Mouse (Mus musculus) MEL (cell line): ENCODE measurements around the gene Arl14. TPM values are rescaled to one million over a fixed set of nuclear protein-coding genes. Genes with fewer than 3 reads are reported as not detected.

Source experiments
- DNase-seq: peaks from one replicate; pipeline ENCODE4 v3.0.0; 2011; ENCODE audit warnings: low read depth, low spot score
- H3K27ac ChIP-seq: 2 replicates; pipeline ENCODE4 v1.5.1; 2012; ENCODE audit warnings: low read depth, mild to moderate bottlenecking, control low read depth, low read length, moderate library complexity; ENCODE audit not compliant: control insufficient read depth
- H3K27me3 ChIP-seq, 2 experiments: fragments of 150-350 bp in 1 of 2; sonication (generic) in 1 of 2; 2 replicates each; pipeline ENCODE4 v1.6.1; 2012; ENCODE audit warnings: low read length in 2 of 2, mild to moderate bottlenecking in 2 of 2, improper control_type of control experiment in 1 of 2, moderate library complexity in 1 of 2; ENCODE audit not compliant: insufficient read depth in 2 of 2, control insufficient read depth in 1 of 2
- H3K36me3 ChIP-seq, 2 experiments: 2 replicates each; pipeline ENCODE4 v1.6.1; 2012 to 2014; ENCODE audit warnings: low read length in 2 of 2, improper control_type of control experiment in 1 of 2, inconsistent platforms in 1 of 2, mild to moderate bottlenecking in 1 of 2; ENCODE audit not compliant: insufficient read depth in 2 of 2, control insufficient read depth in 1 of 2
- H3K4me1 ChIP-seq, 2 experiments: fragments of 150-350 bp in 1 of 2; sonication (generic) in 1 of 2; 2 replicates each; pipeline ENCODE4 v1.6.1; 2012; ENCODE audit warnings: low read length in 2 of 2, improper control_type of control experiment in 1 of 2, mild to moderate bottlenecking in 1 of 2; ENCODE audit not compliant: insufficient read depth in 2 of 2, control insufficient read depth in 1 of 2
- H3K4me3 ChIP-seq, 2 experiments: fragments of 150-350 bp in 1 of 2; sonication (generic) in 1 of 2; 2 replicates each; pipeline ENCODE4 v1.5.1; 2012; ENCODE audit warnings: low read depth in 2 of 2, low read length in 2 of 2, mild to moderate bottlenecking in 2 of 2, moderate library complexity in 2 of 2, control low read depth in 1 of 2, improper control_type of control experiment in 1 of 2; ENCODE audit not compliant: control insufficient read depth in 1 of 2, insufficient read depth in 1 of 2
- H3K79me2 ChIP-seq: 2 replicates; pipeline ENCODE4 v1.6.1; 2012; ENCODE audit warnings: mild to moderate bottlenecking, low read length, moderate library complexity; ENCODE audit not compliant: control insufficient read depth, poor library complexity, insufficient read depth
- H3K9ac ChIP-seq: 2 replicates; pipeline ENCODE4 v1.6.1; 2012; ENCODE audit warnings: low read depth, mild to moderate bottlenecking, control low read depth, low read length, moderate library complexity; ENCODE audit not compliant: control insufficient read depth, poor library complexity, severe bottlenecking
- H3K9me3 ChIP-seq: fragments of 150-350 bp; sonication (generic); replicated peaks from 2 replicates; pipeline ENCODE4 v1.6.1; 2012; ENCODE audit warnings: mild to moderate bottlenecking, low read length, improper control_type of control experiment, moderate library complexity; ENCODE audit not compliant: insufficient read depth
- BHLHE40 ChIP-seq: IDR thresholded peaks from 2 replicates; pipeline ENCODE4 v1.6.1; 2012; ENCODE audit warnings: low read depth, mild to moderate bottlenecking, inconsistent platforms, low read length, improper control_type of control experiment, borderline replicate concordance
- CHD2 ChIP-seq: IDR thresholded peaks from 2 replicates; pipeline ENCODE4 v1.6.1; 2011; ENCODE audit warnings: low read length, improper control_type of control experiment
- CTCF ChIP-seq, 3 experiments: IDR thresholded peaks in 2 of 3; conservative IDR thresholded peaks in 1 of 3; 2 replicates each; pipeline ENCODE4 v1.5.1; 2011 to 2012; ENCODE audit warnings: low read length in 3 of 3, low read depth in 2 of 3, mild to moderate bottlenecking in 2 of 3, improper control_type of control experiment in 1 of 3, inconsistent platforms in 1 of 3, mixed read lengths in 1 of 3, moderate library complexity in 1 of 3; ENCODE audit not compliant: control insufficient read depth in 1 of 3, insufficient read depth in 1 of 3, poor library complexity in 1 of 3, severe bottlenecking in 1 of 3
- E2F4 ChIP-seq: IDR thresholded peaks from 2 replicates; pipeline ENCODE4 v1.6.1; 2011; ENCODE audit warnings: low read depth, low read length, improper control_type of control experiment, borderline replicate concordance
- ELF1 ChIP-seq: IDR thresholded peaks from 2 replicates; pipeline ENCODE4 v1.6.1; 2014; ENCODE audit warnings: low read depth, mild to moderate bottlenecking, inconsistent platforms, low read length, improper control_type of control experiment, moderate library complexity
- EP300 ChIP-seq, 2 experiments: IDR thresholded peaks; 2 replicates each; pipeline ENCODE4 v1.6.1; 2011; ENCODE audit warnings: improper control_type of control experiment in 2 of 2, low read length in 2 of 2, low read depth in 1 of 2, mild to moderate bottlenecking in 1 of 2
- ETS1 ChIP-seq: IDR thresholded peaks from 2 replicates; pipeline ENCODE4 v1.6.1; 2012; ENCODE audit warnings: low read depth, mild to moderate bottlenecking, inconsistent platforms, low read length, improper control_type of control experiment, moderate library complexity
- GATA1 ChIP-seq: IDR thresholded peaks from 2 replicates; pipeline ENCODE4 v1.6.1; 2011; ENCODE audit warnings: low read depth, low read length, improper control_type of control experiment
- MAFK ChIP-seq: IDR thresholded peaks from 2 replicates; pipeline ENCODE4 v1.6.1; 2011; ENCODE audit warnings: low read depth, mild to moderate bottlenecking, low read length, improper control_type of control experiment, borderline replicate concordance
- MEF2A ChIP-seq: IDR thresholded peaks from 2 replicates; pipeline ENCODE4 v1.6.1; 2014; ENCODE audit warnings: low read depth, mild to moderate bottlenecking, inconsistent platforms, low read length, improper control_type of control experiment; ENCODE audit not compliant: poor library complexity, insufficient replicate concordance, severe bottlenecking; ENCODE audit errors: extremely low read depth
- NELFE ChIP-seq: IDR thresholded peaks from 2 replicates; pipeline ENCODE4 v1.6.1; 2011; ENCODE audit warnings: low read depth, low read length, improper control_type of control experiment
- POLR2A ChIP-seq, 2 experiments: IDR thresholded peaks; 2 replicates each; pipeline ENCODE4 v1.6.1; 2011 to 2012; ENCODE audit warnings: low read length in 2 of 2, mild to moderate bottlenecking in 2 of 2, control low read depth in 1 of 2, improper control_type of control experiment in 1 of 2, low read depth in 1 of 2, moderate library complexity in 1 of 2; ENCODE audit not compliant: control insufficient read depth in 1 of 2, insufficient read depth in 1 of 2, poor library complexity in 1 of 2
- POLR2AphosphoS2 ChIP-seq: IDR thresholded peaks from 2 replicates; pipeline ENCODE4 v1.6.1; 2011; ENCODE audit warnings: low read length, improper control_type of control experiment
- RAD21 ChIP-seq: IDR thresholded peaks from 2 replicates; pipeline ENCODE4 v1.6.1; 2011; ENCODE audit warnings: mild to moderate bottlenecking, low read depth, low read length, improper control_type of control experiment
- RCOR1 ChIP-seq: IDR thresholded peaks from 2 replicates; pipeline ENCODE4 v1.6.1; 2012; ENCODE audit warnings: low read depth, mild to moderate bottlenecking, inconsistent platforms, low read length, improper control_type of control experiment
- SIN3A ChIP-seq: IDR thresholded peaks from 2 replicates; pipeline ENCODE4 v1.6.1; 2012; ENCODE audit warnings: low read length, improper control_type of control experiment, inconsistent platforms
- SMC3 ChIP-seq: IDR thresholded peaks from 2 replicates; pipeline ENCODE4 v1.6.1; 2011; ENCODE audit warnings: low read depth, low read length, improper control_type of control experiment
- TBP ChIP-seq: IDR thresholded peaks from 2 replicates; pipeline ENCODE4 v1.8.0; 2011; ENCODE audit warnings: low read depth, low read length, improper control_type of control experiment
- UBTF ChIP-seq: IDR thresholded peaks from 2 replicates; pipeline ENCODE4 v1.6.1; 2012; ENCODE audit warnings: low read depth, mild to moderate bottlenecking, inconsistent platforms, low read length, improper control_type of control experiment, moderate library complexity, borderline replicate concordance; ENCODE audit not compliant: insufficient read depth
- ZC3H11A ChIP-seq: IDR thresholded peaks from 2 replicates; pipeline ENCODE4 v1.6.1; 2012; ENCODE audit warnings: low read depth, mild to moderate bottlenecking, inconsistent platforms, low read length, improper control_type of control experiment
- ZKSCAN1 ChIP-seq: IDR thresholded peaks from 2 replicates; pipeline ENCODE4 v1.6.1; 2012; ENCODE audit warnings: low read depth, mild to moderate bottlenecking, inconsistent platforms, low read length, improper control_type of control experiment, moderate library complexity
- polyA plus RNA-seq, 2 experiments: library from polyadenylated mRNA; stranded (reverse) in 1 of 2; unstranded in 1 of 2; fragments of >175 nt in 1 of 2; fragments of >200 nt in 1 of 2; gene quantifications; 2 replicates each; pipeline versions ENCODE4 v1.2.1 to v1.2.4; 2012; ENCODE audit warnings: low replicate concordance in 2 of 2, low read depth in 1 of 2; ENCODE audit not compliant: insufficient read length in 2 of 2, insufficient read depth in 1 of 2, missing spikeins in 1 of 2
- total RNA-seq: library from RNA; depleted of rRNA; stranded (reverse); fragments of 300-350 nt; gene quantifications from 2 replicates; pipeline ENCODE4 v1.2.3, GENCODE M21; 2012

Gene Arl14
- total and polyA plus RNA-seq, 3 experiments: not detected

- H3K9me3 ChIP-seq: no peaks in the 10 kb centered on the region
- H3K4me1 ChIP-seq: no peaks in the 10 kb centered on the region
- no peak overlapping the region for H3K4me3 ChIP-seq
- no peak for DNase-seq
- H3K79me2 ChIP-seq: no peaks in the 10 kb centered on the region
- no peaks in the 10 kb centered on the region; a peak in 1 of 4 replicates for H3K27me3 ChIP-seq
- TF ChIP-seq SIN3A: no peak
- no peak for TF ChIP-seq ZC3H11A
- no peak for TF ChIP-seq CHD2
- no peak for TF ChIP-seq UBTF
- TF ChIP-seq E2F4: no peak
- TF ChIP-seq BHLHE40: no peak
- no peak for TF ChIP-seq CTCF (IDR thresholded peaks at IDR 0.05 in 2 of 3, conservative IDR thresholded peaks at IDR 0.05 in 1 of 3; ENCODE audit: control insufficient read depth in 1 of 3, insufficient read depth in 1 of 3, low read depth in 2 of 3, low read length in 3 of 3, poor library complexity in 1 of 3, severe bottlenecking in 1 of 3)
- H3K27ac ChIP-seq: no peak overlapping the region
- no peak overlapping the region for H3K9ac ChIP-seq
- H3K36me3 ChIP-seq: no peaks in the 10 kb centered on the region
Measured at GRCm38 (mm10) chr3:69222502-69222900, 282 bp downstream of the Arl14 start.

GRCm38 (mm10) chr3:69222987-69223386, 768 bp downstream of the Arl14 start:
- H3K27me3 ChIP-seq: no peaks in the 10 kb centered on the region; a peak in 1 of 4 replicates
- no peaks in the 10 kb centered on the region for H3K79me2 ChIP-seq
- H3K4me3 ChIP-seq: no peak overlapping the region
- TF ChIP-seq UBTF (no peak), MAFK (peak; percentile 88)
- H3K4me1 ChIP-seq: no peaks in the 10 kb centered on the region
- no peak overlapping the region for H3K27ac ChIP-seq
- no peak overlapping the region for H3K9ac ChIP-seq
- H3K36me3 ChIP-seq: no peaks in the 10 kb centered on the region
- H3K9me3 ChIP-seq: no peaks in the 10 kb centered on the region
- no peak for DNase-seq

- Histone ChIP-seq H3K4me1 (no peaks in the 10 kb centered on the region), H3K36me3 (no peaks in the 10 kb centered on the region), H3K27me3 (no peaks in the 10 kb centered on the region; a peak in 1 of 4 replicates), H3K4me3 (no peak overlapping the region), H3K9ac (no peak overlapping the region), H3K9me3 (no peaks in the 10 kb centered on the region), H3K79me2 (no peaks in the 10 kb centered on the region), H3K27ac (no peak overlapping the region)
- no peak for TF ChIP-seq POLR2AphosphoS2
- TF ChIP-seq CHD2: no peak
- TF ChIP-seq SMC3: no peak
- no peak for TF ChIP-seq E2F4
- no peak for TF ChIP-seq ZKSCAN1
- TF ChIP-seq TBP: no peak
- TF ChIP-seq MEF2A: no peak
- no peak for TF ChIP-seq POLR2A (IDR thresholded peaks at IDR 0.05; ENCODE audit: control insufficient read depth in 1 of 2, insufficient read depth in 1 of 2, low read depth in 1 of 2, low read length in 2 of 2, poor library complexity in 1 of 2)
- no peak for TF ChIP-seq RCOR1
- TF ChIP-seq RAD21: no peak
- TF ChIP-seq EP300 (IDR thresholded peaks at IDR 0.05; ENCODE audit: low read depth in 1 of 2, low read length in 2 of 2): no peak
- TF ChIP-seq GATA1: no peak
- no peak for TF ChIP-seq BHLHE40
- TF ChIP-seq NELFE: no peak
- no peak for TF ChIP-seq ETS1
- no peak for TF ChIP-seq CTCF (IDR thresholded peaks at IDR 0.05 in 2 of 3, conservative IDR thresholded peaks at IDR 0.05 in 1 of 3; ENCODE audit: control insufficient read depth in 1 of 3, insufficient read depth in 1 of 3, low read depth in 2 of 3, low read length in 3 of 3, poor library complexity in 1 of 3, severe bottlenecking in 1 of 3)
- TF ChIP-seq ZC3H11A: no peak
- TF ChIP-seq ELF1: no peak
- no peak for DNase-seq
Measured at GRCm38 (mm10) chr3:69223666-69224065, 1.4 kb downstream of the Arl14 start.
